Mouse (Mus musculus): ENCODE results near the gene Wbp1l.

- TF ChIP-seq CTCF (IDR thresholded peaks at IDR 0.05; ENCODE audit: extremely low read depth, insufficient read depth, insufficient read length, insufficient replicate concordance), result no peak
- TF ChIP-seq POLR2A (IDR thresholded peaks at IDR 0.05; ENCODE audit: low read depth, low read length), result no peak
Measured at GRCm38 (mm10) chr19:46617361-46617760, 18.5 kb downstream of the Wbp1l start.

Measured in spleen, adult 2 months (tissue).